Mouse (Mus musculus): ENCODE data around the gene Gpbar1. TPM values are rescaled to one million over a fixed set of nuclear protein-coding genes. Genes with fewer than 3 reads are reported as not detected.
"Not testable (repeated sequence)": the region's sequence is repeated elsewhere in the genome, so short reads cannot be mapped to it uniquely, and the experiment has no call there.

The Gpbar1 gene
- polyA plus RNA-seq, 1 experiment from 2014 or later = 0.18 TPM

DNA sequence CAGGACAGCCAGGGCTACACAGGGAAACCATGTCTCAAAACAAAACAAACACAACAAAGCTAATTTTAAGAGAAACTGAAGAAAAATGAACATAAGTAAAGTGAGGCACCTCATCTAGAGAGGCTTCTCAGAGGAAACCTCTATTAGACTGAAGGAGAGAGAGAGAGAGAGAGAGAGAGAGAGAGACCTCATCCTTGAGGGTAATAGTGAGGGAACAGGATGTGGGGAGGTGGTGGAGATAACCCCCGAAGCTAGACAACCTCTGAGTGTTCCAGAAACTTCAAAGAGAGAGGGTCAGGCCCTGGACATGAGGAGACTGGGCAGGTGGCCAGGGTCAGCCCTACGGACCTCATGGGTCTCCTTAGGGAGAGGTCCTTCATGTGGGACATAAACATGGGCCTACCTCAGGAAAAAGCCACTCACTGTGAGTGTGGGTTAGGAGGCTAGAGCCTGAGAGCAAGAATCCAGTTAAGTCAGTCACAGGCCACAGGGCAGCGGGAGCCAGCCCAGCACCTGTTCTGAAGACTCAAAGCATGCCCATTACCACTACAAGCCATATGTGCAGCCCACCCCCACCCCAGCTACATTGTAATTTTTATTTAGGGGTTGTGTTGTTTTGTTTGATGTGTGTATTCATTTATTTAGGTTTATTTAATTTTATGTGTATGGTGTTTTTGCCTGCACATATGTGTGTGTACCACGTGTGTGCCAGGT is 37.9 kb downstream of the Gpbar1 start:
- 49% methylated on average over 4 of the region's 4 CpGs for WGBS
- no peak overlapping the region for H3K9ac ChIP-seq (replicated peaks; ENCODE audit: low read depth)
- DNase-seq (ENCODE audit: low spot score) = no peak
- H3K36me3 ChIP-seq (ENCODE audit: insufficient read depth, low read length) = no peaks in the 10 kb centered on the region
- TF ChIP-seq EP300 (IDR thresholded peaks at IDR 0.05) = no peak
- TF ChIP-seq CTCF (IDR thresholded peaks at IDR 0.05) = no peak
- no peaks in the 10 kb centered on the region for H3K9me3 ChIP-seq (ENCODE audit: low read length)
- ATAC-seq = peak; percentile 52; the same call in 1 of the 2 replicates
- no peaks in the 10 kb centered on the region for H3K4me1 ChIP-seq (ENCODE audit: insufficient read depth, low read depth, low read length)
- no peak overlapping the region for H3K4me3 ChIP-seq (ENCODE audit: low read depth, low read length)
- H3K27me3 ChIP-seq (replicated peaks; ENCODE audit: insufficient read depth, low read length) = no peaks in the 10 kb centered on the region
- H3K27ac ChIP-seq (ENCODE audit: low read length) = no peak overlapping the region
- no peak overlapping the region for H3K4me2 ChIP-seq (replicated peaks; ENCODE audit: low read depth, low read length)

DNA sequence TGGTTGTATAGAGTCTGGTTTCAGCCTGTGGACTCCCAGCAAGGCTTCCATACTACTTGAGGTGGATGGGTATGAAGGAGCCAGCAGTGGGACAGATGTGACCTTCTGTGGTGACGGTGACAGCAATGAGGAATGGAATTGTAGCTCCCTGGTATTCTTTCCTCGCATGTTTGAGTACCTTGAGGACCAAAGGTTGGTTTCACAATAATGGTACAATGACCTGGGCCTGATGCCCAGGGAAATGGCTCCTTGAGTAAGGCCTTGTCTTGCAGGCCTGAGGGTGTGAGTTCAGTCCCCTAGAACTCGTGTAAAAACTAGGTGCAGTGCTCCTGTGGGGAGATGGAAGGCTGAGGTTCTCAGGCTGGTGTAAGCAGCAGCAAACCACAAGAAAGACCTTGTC is 40.4 kb downstream of the Gpbar1 start:
- Histone ChIP-seq H3K4me2 (replicated peaks; ENCODE audit: low read depth, low read length) (no peak overlapping the region), H3K4me1 (ENCODE audit: insufficient read depth, low read depth, low read length) (no peaks in the 10 kb centered on the region), H3K4me3 (ENCODE audit: low read depth, low read length) (no peak overlapping the region), H3K9me3 (ENCODE audit: low read length) (no peaks in the 10 kb centered on the region), H3K27ac (ENCODE audit: low read length) (no peak overlapping the region), H3K27me3 (replicated peaks; ENCODE audit: insufficient read depth, low read length) (no peaks in the 10 kb centered on the region), H3K36me3 (ENCODE audit: insufficient read depth, low read length) (no peaks in the 10 kb centered on the region), H3K9ac (replicated peaks; ENCODE audit: low read depth) (no peak overlapping the region)
- no peak for ATAC-seq
- DNase-seq (ENCODE audit: low spot score) = no peak
- 79% methylated on average over 3 of the region's 3 CpGs for WGBS
- TF ChIP-seq CTCF (IDR thresholded peaks at IDR 0.05) (no peak), EP300 (IDR thresholded peaks at IDR 0.05) (no peak)

DNA sequence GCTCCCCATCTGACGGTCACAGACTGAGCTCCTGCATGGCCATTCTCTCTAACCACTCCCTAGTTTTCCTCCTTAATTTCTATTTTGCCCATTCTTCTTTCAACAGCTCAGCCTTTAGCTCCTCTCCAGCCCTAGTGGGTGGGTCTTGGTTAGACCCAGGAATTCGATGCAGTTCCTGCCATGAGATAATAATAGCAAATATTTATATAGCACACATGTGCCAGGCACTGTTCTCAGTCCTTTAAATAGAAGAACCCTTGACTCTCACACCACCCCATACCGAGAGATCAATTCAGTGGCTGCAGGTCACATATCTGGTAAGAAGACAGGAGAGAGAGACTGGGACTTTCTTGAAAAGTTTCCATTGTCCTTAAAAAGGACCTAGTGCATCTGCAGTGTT is 43.0 kb downstream of the Gpbar1 start:
- WGBS = 25% methylated on average over 3 of the region's 3 CpGs
- Histone ChIP-seq H3K27me3 (replicated peaks; ENCODE audit: insufficient read depth, low read length) (no peaks in the 10 kb centered on the region), H3K27ac (ENCODE audit: low read length) (no peak overlapping the region), H3K36me3 (ENCODE audit: insufficient read depth, low read length) (no peaks in the 10 kb centered on the region), H3K4me2 (replicated peaks; ENCODE audit: low read depth, low read length) (no peak overlapping the region), H3K4me1 (ENCODE audit: insufficient read depth, low read depth, low read length) (no peaks in the 10 kb centered on the region), H3K4me3 (ENCODE audit: low read depth, low read length) (no peak overlapping the region), H3K9me3 (ENCODE audit: low read length) (no peaks in the 10 kb centered on the region), H3K9ac (replicated peaks; ENCODE audit: low read depth) (no peak overlapping the region)
- TF ChIP-seq EP300 (IDR thresholded peaks at IDR 0.05) (peak; percentile 60; the same call in 1 of the 2 replicates), CTCF (IDR thresholded peaks at IDR 0.05) (no peak)
- ATAC-seq (peak; percentile 59; the same call in 1 of the 2 replicates), DNase-seq (ENCODE audit: low spot score) (peak; percentile 25)

DNA sequence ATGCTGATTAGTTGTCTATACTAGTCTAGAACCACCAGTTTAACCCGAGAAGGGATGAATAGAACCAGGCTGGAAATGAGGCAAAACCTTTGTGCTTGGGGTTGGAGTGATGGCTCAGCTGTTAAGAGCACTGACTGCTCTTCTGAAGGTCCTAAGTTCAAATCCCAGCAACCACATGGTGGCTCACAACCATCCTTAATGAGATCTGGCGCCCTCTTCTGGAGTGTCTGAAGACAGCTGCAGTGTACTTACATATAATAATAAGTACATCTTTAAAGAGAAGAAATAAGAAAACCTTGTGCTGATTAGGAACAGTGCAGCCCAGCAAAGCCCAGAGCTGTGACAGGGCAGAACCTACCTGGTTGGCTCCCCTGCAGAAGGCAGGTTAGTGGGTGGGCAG is 48.6 kb downstream of the Gpbar1 start:
- H3K9ac ChIP-seq (replicated peaks; ENCODE audit: low read depth); H3K36me3 ChIP-seq (ENCODE audit: insufficient read depth, low read length); H3K27me3 ChIP-seq (replicated peaks; ENCODE audit: insufficient read depth, low read length); DNase-seq (ENCODE audit: low spot score); H3K4me2 ChIP-seq (replicated peaks; ENCODE audit: low read depth, low read length); H3K4me3 ChIP-seq (ENCODE audit: low read depth, low read length); H3K9me3 ChIP-seq (ENCODE audit: low read length); H3K27ac ChIP-seq (ENCODE audit: low read length); ATAC-seq: not testable (repeated sequence)
- peaks cover 13% of the 10 kb centered on the region for H3K4me1 ChIP-seq (ENCODE audit: insufficient read depth, low read depth, low read length)
- WGBS = 82% methylated on average over 2 of the region's 2 CpGs
- TF ChIP-seq CTCF (IDR thresholded peaks at IDR 0.05) = peak; percentile 33; the same call in 1 of the 2 replicates

Other genes starting within 250 kb of the Gpbar1 start
- 184 and 185 TPM in 2 replicates for gene Tns1, start 154.1 kb upstream of the Gpbar1 start, polyA plus RNA-seq (2015; fragmentation: Nextera tagmentation; extraction: Ambion mirVana)
- gene Rufy4, start 153.0 kb upstream of the Gpbar1 start, polyA plus RNA-seq (2015; fragmentation: Nextera tagmentation; extraction: Ambion mirVana) = 0.42 and 0.43 TPM in 2 replicates
- gene Cxcr2, start 124.6 kb upstream of the Gpbar1 start, polyA plus RNA-seq (2015; fragmentation: Nextera tagmentation; extraction: Ambion mirVana) = 1.9 and 2.4 TPM in 2 replicates
- gene Cxcr1, start 83.9 kb upstream of the Gpbar1 start, polyA plus RNA-seq (2015; fragmentation: Nextera tagmentation; extraction: Ambion mirVana) = not detected in 2 replicates
- gene Arpc2, start 42.5 kb upstream of the Gpbar1 start, polyA plus RNA-seq (2015; fragmentation: Nextera tagmentation; extraction: Ambion mirVana) = 465 and 473 TPM in 2 replicates
- gene Aamp, start 6.2 kb downstream of the Gpbar1 start, polyA plus RNA-seq (2015; fragmentation: Nextera tagmentation; extraction: Ambion mirVana) = 213 and 214 TPM in 2 replicates
- gene Pnkd, start 6.4 kb downstream of the Gpbar1 start, polyA plus RNA-seq (2015; fragmentation: Nextera tagmentation; extraction: Ambion mirVana) = 88.7 and 91.4 TPM in 2 replicates
- gene Tmbim1, start 27.1 kb downstream of the Gpbar1 start, polyA plus RNA-seq (2015; fragmentation: Nextera tagmentation; extraction: Ambion mirVana) = 148 and 149 TPM in 2 replicates
- 3.4 and 5.1 TPM in 2 replicates for gene Catip, start 83.6 kb downstream of the Gpbar1 start, polyA plus RNA-seq (2015; fragmentation: Nextera tagmentation; extraction: Ambion mirVana)
- gene Slc11a1, start 96.6 kb downstream of the Gpbar1 start, polyA plus RNA-seq (2015; fragmentation: Nextera tagmentation; extraction: Ambion mirVana) = 4.6 and 4.8 TPM in 2 replicates
- 72.5 and 75.0 TPM in 2 replicates for gene Ctdsp1, start 113.0 kb downstream of the Gpbar1 start, polyA plus RNA-seq (2015; fragmentation: Nextera tagmentation; extraction: Ambion mirVana)
- 0.75 and 1.3 TPM in 2 replicates for gene Vil1, start 130.8 kb downstream of the Gpbar1 start, polyA plus RNA-seq (2015; fragmentation: Nextera tagmentation; extraction: Ambion mirVana)
- 20.0 and 20.9 TPM in 2 replicates for gene Cnot9, start 227.5 kb downstream of the Gpbar1 start, polyA plus RNA-seq (2015; fragmentation: Nextera tagmentation; extraction: Ambion mirVana)

Data from lung, postnatal 0 days (tissue).